Mouse (Mus musculus) stomach, postnatal 0 days (tissue): ENCODE data around the gene Tubb5. TPM values are rescaled to one million over a fixed set of nuclear protein-coding genes. Genes with fewer than 3 reads are reported as not detected.

ENCODE experiments used
- ATAC-seq: fragments of 200-750 bp; cut with Nextera tagmentation; 2 replicates; pipeline ENCODE4 v1.8.0; 2017; ENCODE audit not compliant: low FRiP score, low TSS enrichment
- DNase-seq: peaks from one replicate; pipeline ENCODE4 v3.0.0-alpha.2; 2016; ENCODE audit warnings: low spot score
- H3K27ac ChIP-seq: fragments of 300-500 bp; sonication (generic); replicated peaks from 2 replicates; pipeline ENCODE4 v1.5.1; 2014; ENCODE audit warnings: mild to moderate bottlenecking, control low read depth
- H3K27me3 ChIP-seq: fragments of 300-500 bp; sonication (generic); 2 replicates; pipeline ENCODE4 v1.6.1; 2014; ENCODE audit warnings: low read length; ENCODE audit not compliant: control insufficient read depth, insufficient read depth
- H3K36me3 ChIP-seq: fragments of 300-500 bp; sonication (generic); 2 replicates; pipeline ENCODE4 v1.6.1; 2014; ENCODE audit warnings: low read length, mixed read lengths; ENCODE audit not compliant: control insufficient read depth, insufficient read depth
- H3K4me1 ChIP-seq: fragments of 300-500 bp; sonication (generic); replicated peaks from 2 replicates; pipeline ENCODE4 v1.6.1; 2014; ENCODE audit warnings: antibody characterized with exemption; ENCODE audit not compliant: control insufficient read depth, insufficient read depth
- H3K4me2 ChIP-seq: fragments of 300-500 bp; sonication (generic); replicated peaks from 2 replicates; pipeline ENCODE4 v1.6.1; 2014; ENCODE audit warnings: low read depth, mild to moderate bottlenecking, control low read depth, moderate library complexity
- H3K4me3 ChIP-seq: fragments of 300-500 bp; sonication (generic); 2 replicates; pipeline ENCODE4 v1.5.1; 2014; ENCODE audit warnings: low read depth, low read length, control low read depth
- H3K9ac ChIP-seq: fragments of 300-500 bp; sonication (generic); 2 replicates; pipeline ENCODE4 v1.6.1; 2014; ENCODE audit warnings: mild to moderate bottlenecking, low read length, control low read depth, mixed read lengths
- H3K9me3 ChIP-seq: fragments of 300-500 bp; sonication (generic); 2 replicates; pipeline ENCODE4 v1.6.1; 2016; ENCODE audit warnings: low read length; ENCODE audit not compliant: control insufficient read depth
- CTCF ChIP-seq: IDR thresholded peaks from 2 replicates; pipeline ENCODE4 v1.5.1; 2016; ENCODE audit warnings: antibody characterized with exemption, low read depth, mild to moderate bottlenecking, moderate library complexity
- EP300 ChIP-seq: optimal IDR thresholded peaks from 2 replicates; pipeline ENCODE3; 2016; ENCODE audit warnings: antibody characterized with exemption
- WGBS: fragments of 180-500 bp; shearing (Covaris S2); extraction: QIAGEN DNeasy Blood & Tissue Kit; methylation state at CpG from one replicate; pipeline ENCODE4 v1.1.7; 2014; 5-methylcytosine and 5-hydroxymethylcytosine counted together
- polyA plus RNA-seq: library from polyadenylated mRNA; unstranded; fragments of >200 nt; fragmentation: Nextera tagmentation; extraction: Ambion mirVana; gene quantifications from 2 replicates; pipeline ENCODE4 v1.2.1, GENCODE M21; 2015

Gene Tubb5
- polyA plus RNA-seq, 1 experiment from 2014 or later: 296 TPM

GRCm38 (mm10) chr17:35837487-35837886 lies 619 bp downstream of the Tubb5 start:
- TF ChIP-seq CTCF (0 out of 2 replicates have a peak, but pooled peaks have one; percentile 10), EP300 (no peak)
- DNase-seq: peak; percentile 62
- whole genome bisulfite sequencing: under 1% methylated on average over 18 of the region's 18 CpGs
- Histone ChIP-seq H3K27me3 (no peaks in the 10 kb centered on the region), H3K4me2 (peak overlapping the region; percentile 81), H3K36me3 (peaks cover 17% of the 10 kb centered on the region), H3K9me3 (no peaks in the 10 kb centered on the region), H3K4me1 (peaks cover 5% of the 10 kb centered on the region; the same call in 1 of the 2 replicates), H3K27ac (peak overlapping the region; percentile 91), H3K9ac (peak overlapping the region; percentile 74), H3K4me3 (peak overlapping the region; percentile 71)
- no peak for ATAC-seq

- peaks cover 5% of the 10 kb centered on the region; the same call in 1 of the 2 replicates for H3K4me1 ChIP-seq
- peak overlapping the region; percentile 71 for H3K4me3 ChIP-seq
- H3K9ac ChIP-seq: peak overlapping the region; percentile 74
- H3K27me3 ChIP-seq: no peaks in the 10 kb centered on the region
- H3K4me2 ChIP-seq: peak overlapping the region; percentile 81
- 0% methylated on average over 25 of the region's 25 CpGs for WGBS
- H3K9me3 ChIP-seq: no peaks in the 10 kb centered on the region
- ATAC-seq (no peak; the same call in 1 of the 2 replicates), DNase-seq (peak; percentile 87)
- peaks cover 17% of the 10 kb centered on the region for H3K36me3 ChIP-seq
- no peak for TF ChIP-seq CTCF
- peak overlapping the region; percentile 91 for H3K27ac ChIP-seq
These were observed 1.1 kb downstream of the Tubb5 start for GRCm38 (mm10) chr17:35836991-35837422.

GRCm38 (mm10) chr17:35836178-35836965 lies 1.7 kb downstream of the Tubb5 start:
- TF ChIP-seq EP300: no peak
- peak; percentile 94 for TF ChIP-seq CTCF
- H3K9ac ChIP-seq: peak overlapping the region; percentile 74
- 0 out of 2 replicates have a peak, but pooled peaks cover 5% of the 10 kb centered on the region for H3K4me1 ChIP-seq
- 4% methylated on average over 24 of the region's 24 CpGs for WGBS
- H3K9me3 ChIP-seq: no peaks in the 10 kb centered on the region
- no peaks in the 10 kb centered on the region for H3K27me3 ChIP-seq
- ATAC-seq: peak; percentile 7; the same call in 1 of the 2 replicates
- peaks cover 17% of the 10 kb centered on the region for H3K36me3 ChIP-seq
- H3K4me2 ChIP-seq: peak overlapping the region; percentile 81
- H3K27ac ChIP-seq: peak overlapping the region; percentile 91
- H3K4me3 ChIP-seq: peak overlapping the region; percentile 71
- DNase-seq: peak; percentile 86

- Histone ChIP-seq H3K4me2 (peak overlapping the region; percentile 6; the same call in 1 of the 2 replicates), H3K4me1 (0 out of 2 replicates have a peak, but pooled peaks cover 5% of the 10 kb centered on the region), H3K27me3 (no peaks in the 10 kb centered on the region), H3K27ac (no peak overlapping the region), H3K4me3 (no peak overlapping the region), H3K9ac (0 out of 2 replicates have a peak overlapping the region, but pooled peaks have one; percentile 23), H3K9me3 (no peaks in the 10 kb centered on the region), H3K36me3 (peaks cover 17% of the 10 kb centered on the region)
- TF ChIP-seq EP300: no peak
- no peak for TF ChIP-seq CTCF
- DNase-seq: peak; percentile 57
- WGBS: 58% methylated on average over 26 of the region's 26 CpGs
- peak; percentile 16; the same call in 1 of the 2 replicates for ATAC-seq
These were observed 2.5 kb downstream of the Tubb5 start for GRCm38 (mm10) chr17:35835424-35836140.

GRCm38 (mm10) chr17:35834696-35835422 lies 3.2 kb downstream of the Tubb5 start:
- 0 out of 2 replicates have a peak overlapping the region, but pooled peaks have one; percentile 23 for H3K9ac ChIP-seq
- 0 out of 2 replicates have a peak, but pooled peaks cover 5% of the 10 kb centered on the region for H3K4me1 ChIP-seq
- no peak for ATAC-seq
- peaks cover 18% of the 10 kb centered on the region for H3K36me3 ChIP-seq
- no peak for DNase-seq
- H3K4me2 ChIP-seq: peak overlapping the region; percentile 6; the same call in 1 of the 2 replicates
- whole genome bisulfite sequencing: 67% methylated on average over 26 of the region's 26 CpGs
- H3K9me3 ChIP-seq: no peaks in the 10 kb centered on the region
- TF ChIP-seq EP300: no peak
- TF ChIP-seq CTCF: peak; percentile 31
- H3K4me3 ChIP-seq: no peak overlapping the region
- H3K27ac ChIP-seq: no peak overlapping the region
- H3K27me3 ChIP-seq: no peaks in the 10 kb centered on the region
